Mouse (Mus musculus) CH12.LX (cell line): ENCODE measurements around the gene Prr12. TPM values are rescaled to one million over a fixed set of nuclear protein-coding genes. Genes with fewer than 3 reads are reported as not detected.

Experiments
- DNase-seq: peaks from one replicate; pipeline ENCODE4 v3.0.0-alpha.2; 2013; ENCODE audit errors: extremely low read depth
- H3K27ac ChIP-seq: 2 replicates; pipeline ENCODE4 v1.5.1; 2012; ENCODE audit warnings: low read depth, mild to moderate bottlenecking, control low read depth, moderate library complexity; ENCODE audit not compliant: insufficient read depth
- H3K27me3 ChIP-seq: replicated peaks from 2 replicates; pipeline ENCODE3; 2012; ENCODE audit warnings: inconsistent platforms
- H3K36me3 ChIP-seq, 2 experiments: replicated peaks in 1 of 2; 2 replicates each; pipeline versions ENCODE3 to v1.6.1; 2012; ENCODE audit warnings: inconsistent platforms in 1 of 2, low read length in 1 of 2, mild to moderate bottlenecking in 1 of 2, mixed read lengths in 1 of 2, moderate library complexity in 1 of 2; ENCODE audit not compliant: control insufficient read depth in 1 of 2, insufficient read depth in 1 of 2
- H3K4me1 ChIP-seq, 2 experiments: 2 replicates each; pipeline ENCODE4 v1.6.1; 2012; ENCODE audit warnings: inconsistent platforms in 1 of 2, moderate library complexity in 1 of 2; ENCODE audit not compliant: insufficient read depth in 2 of 2, control insufficient read depth in 1 of 2
- H3K4me2 ChIP-seq: 2 replicates; pipeline ENCODE4 v1.6.1; 2012; ENCODE audit warnings: low read depth, mild to moderate bottlenecking, control low read depth; ENCODE audit not compliant: poor library complexity, insufficient read depth, severe bottlenecking
- H3K4me3 ChIP-seq, 3 experiments: fragments of 150-350 bp in 1 of 3; sonication (generic) in 1 of 3; replicated peaks in 1 of 3; 2 replicates each; pipeline versions ENCODE3 to v1.5.1; 2011 to 2012; ENCODE audit warnings: low read depth in 2 of 3, low read length in 2 of 3, mild to moderate bottlenecking in 2 of 3, moderate library complexity in 2 of 3, control low read depth in 1 of 3, improper control_type of control experiment in 1 of 3, inconsistent platforms in 1 of 3, mixed read lengths in 1 of 3; ENCODE audit not compliant: poor library complexity in 1 of 3
- H3K79me2 ChIP-seq: replicated peaks from 2 replicates; pipeline ENCODE4 v1.6.1; 2012; ENCODE audit warnings: mild to moderate bottlenecking, moderate library complexity; ENCODE audit not compliant: control insufficient read depth, poor library complexity, insufficient read depth, severe bottlenecking; ENCODE audit errors: extremely low read depth
- H3K9ac ChIP-seq: 2 replicates; pipeline ENCODE4 v1.6.1; 2012; ENCODE audit warnings: low read depth, mild to moderate bottlenecking, control low read depth, moderate library complexity; ENCODE audit not compliant: insufficient read depth
- H3K9me3 ChIP-seq: replicated peaks from 2 replicates; pipeline ENCODE3; 2012; ENCODE audit warnings: low read length, inconsistent platforms, mixed read lengths
- BHLHE40 ChIP-seq: IDR thresholded peaks from 2 replicates; pipeline ENCODE4 v1.6.1; 2011; ENCODE audit warnings: mild to moderate bottlenecking, low read depth, low read length, improper control_type of control experiment
- CHD1 ChIP-seq: IDR thresholded peaks from 2 replicates; pipeline ENCODE4 v1.6.1; 2012; ENCODE audit warnings: low read depth, low read length, improper control_type of control experiment, inconsistent platforms
- CHD2 ChIP-seq: IDR thresholded peaks from 2 replicates; pipeline ENCODE4 v1.6.1; 2011; ENCODE audit warnings: low read length, improper control_type of control experiment
- CTCF ChIP-seq, 2 experiments: IDR thresholded peaks in 1 of 2; conservative IDR thresholded peaks in 1 of 2; 2 replicates each; pipeline ENCODE4 v1.5.1; 2011 to 2012; ENCODE audit warnings: low read depth in 2 of 2, low read length in 2 of 2, improper control_type of control experiment in 1 of 2, inconsistent platforms in 1 of 2, mild to moderate bottlenecking in 1 of 2, moderate library complexity in 1 of 2
- E2F4 ChIP-seq: IDR thresholded peaks from 2 replicates; pipeline ENCODE4 v1.6.1; 2011; ENCODE audit warnings: low read depth, low read length, improper control_type of control experiment; ENCODE audit not compliant: insufficient replicate concordance
- ELF1 ChIP-seq: IDR thresholded peaks from 2 replicates; pipeline ENCODE4 v1.6.1; 2014; ENCODE audit warnings: low read depth, mild to moderate bottlenecking, inconsistent platforms, low read length, improper control_type of control experiment
- EP300 ChIP-seq: IDR thresholded peaks from 2 replicates; pipeline ENCODE4 v1.6.1; 2011; ENCODE audit warnings: low read length, improper control_type of control experiment
- ETS1 ChIP-seq: conservative IDR thresholded peaks from 2 replicates; pipeline ENCODE4 v1.6.1; 2012; ENCODE audit warnings: low read depth, mild to moderate bottlenecking, inconsistent platforms, low read length, improper control_type of control experiment, moderate library complexity
- GABPA ChIP-seq: IDR thresholded peaks from 2 replicates; pipeline ENCODE4 v1.6.1; 2012; ENCODE audit warnings: low read depth, low read length, improper control_type of control experiment, inconsistent platforms; ENCODE audit not compliant: insufficient replicate concordance
- HCFC1 ChIP-seq: IDR thresholded peaks from 2 replicates; pipeline ENCODE4 v1.6.1; 2012; ENCODE audit warnings: low read depth, mild to moderate bottlenecking, inconsistent platforms, low read length, improper control_type of control experiment
- IRF4 ChIP-seq: IDR thresholded peaks from 2 replicates; pipeline ENCODE4 v1.6.1; 2014; ENCODE audit warnings: low read depth, mild to moderate bottlenecking, inconsistent platforms, low read length, improper control_type of control experiment
- JUN ChIP-seq: IDR thresholded peaks from 2 replicates; pipeline ENCODE4 v1.6.1; 2011; ENCODE audit warnings: low read depth, mild to moderate bottlenecking, low read length, improper control_type of control experiment, moderate library complexity; ENCODE audit not compliant: insufficient read depth
- JUND ChIP-seq: conservative IDR thresholded peaks from 2 replicates; pipeline ENCODE4 v1.6.1; 2011; ENCODE audit warnings: low read depth, low read length, improper control_type of control experiment
- KAT2A ChIP-seq: IDR thresholded peaks from 2 replicates; pipeline ENCODE4 v1.6.1; 2012; ENCODE audit warnings: low read length, improper control_type of control experiment, inconsistent platforms; ENCODE audit not compliant: insufficient replicate concordance
- MAFK ChIP-seq: IDR thresholded peaks from 2 replicates; pipeline ENCODE4 v1.6.1; 2011; ENCODE audit warnings: low read length, improper control_type of control experiment; ENCODE audit not compliant: insufficient replicate concordance
- MAX ChIP-seq: IDR thresholded peaks from 2 replicates; pipeline ENCODE4 v1.6.1; 2011; ENCODE audit warnings: low read length, improper control_type of control experiment
- MAZ ChIP-seq: IDR thresholded peaks from 2 replicates; pipeline ENCODE4 v1.6.1; 2012; ENCODE audit warnings: low read depth, mild to moderate bottlenecking, inconsistent platforms, low read length, improper control_type of control experiment, moderate library complexity
- MEF2A ChIP-seq: IDR thresholded peaks from 2 replicates; pipeline ENCODE4 v1.6.1; 2014; ENCODE audit warnings: low read depth, mild to moderate bottlenecking, inconsistent platforms, low read length, improper control_type of control experiment, borderline replicate concordance
- MXI1 ChIP-seq: IDR thresholded peaks from 2 replicates; pipeline ENCODE4 v1.6.1; 2011; ENCODE audit warnings: mild to moderate bottlenecking, low read depth, low read length, improper control_type of control experiment
- MYC ChIP-seq: IDR thresholded peaks from 2 replicates; pipeline ENCODE4 v1.6.1; 2011; ENCODE audit warnings: low read depth, mild to moderate bottlenecking, improper control_type of control experiment, low read length
- NELFE ChIP-seq: IDR thresholded peaks from 2 replicates; pipeline ENCODE4 v1.6.1; 2011; ENCODE audit warnings: low read depth, low read length, improper control_type of control experiment
- NRF1 ChIP-seq: IDR thresholded peaks from 2 replicates; pipeline ENCODE4 v1.6.1; 2014; ENCODE audit warnings: low read depth, mild to moderate bottlenecking, inconsistent platforms, low read length, improper control_type of control experiment, moderate library complexity
- PAX5 ChIP-seq: IDR thresholded peaks from 2 replicates; pipeline ENCODE4 v1.6.1; 2012; ENCODE audit warnings: low read length, inconsistent platforms, mixed read lengths
- POLR2A ChIP-seq: IDR thresholded peaks from 2 replicates; pipeline ENCODE4 v1.6.1; 2011; ENCODE audit warnings: low read depth, mild to moderate bottlenecking, improper control_type of control experiment, low read length
- POLR2AphosphoS2 ChIP-seq: IDR thresholded peaks from 2 replicates; pipeline ENCODE4 v1.6.1; 2011; ENCODE audit warnings: low read depth, low read length, improper control_type of control experiment
- RAD21 ChIP-seq: IDR thresholded peaks from 2 replicates; pipeline ENCODE4 v1.6.1; 2011; ENCODE audit warnings: low read depth, mild to moderate bottlenecking, low read length, improper control_type of control experiment, moderate library complexity
- RCOR1 ChIP-seq: conservative IDR thresholded peaks from 2 replicates; pipeline ENCODE4 v1.6.1; 2012; ENCODE audit warnings: low read depth, mild to moderate bottlenecking, inconsistent platforms, low read length, improper control_type of control experiment
- SIN3A ChIP-seq: IDR thresholded peaks from 2 replicates; pipeline ENCODE4 v1.6.1; 2012; ENCODE audit warnings: low read length, improper control_type of control experiment, inconsistent platforms
- SMC3 ChIP-seq: IDR thresholded peaks from 2 replicates; pipeline ENCODE4 v1.6.1; 2011; ENCODE audit warnings: low read depth, low read length, improper control_type of control experiment
- TBP ChIP-seq: conservative IDR thresholded peaks from 2 replicates; pipeline ENCODE4 v1.6.1; 2011; ENCODE audit warnings: low read depth, low read length, improper control_type of control experiment
- TCF12 ChIP-seq: IDR thresholded peaks from 2 replicates; pipeline ENCODE4 v1.6.1; 2014; ENCODE audit warnings: low read depth, mild to moderate bottlenecking, inconsistent platforms, low read length, improper control_type of control experiment
- UBTF ChIP-seq: IDR thresholded peaks from 2 replicates; pipeline ENCODE4 v1.6.1; 2012; ENCODE audit warnings: low read depth, mild to moderate bottlenecking, inconsistent platforms, low read length, improper control_type of control experiment, moderate library complexity
- USF1 ChIP-seq: IDR thresholded peaks from 2 replicates; pipeline ENCODE4 v1.6.1; 2014; ENCODE audit warnings: low read depth, mild to moderate bottlenecking, inconsistent platforms, low read length, improper control_type of control experiment
- USF2 ChIP-seq: conservative IDR thresholded peaks from 2 replicates; pipeline ENCODE4 v1.6.1; 2011; ENCODE audit warnings: low read depth, low read length, improper control_type of control experiment
- ZC3H11A ChIP-seq: IDR thresholded peaks from 2 replicates; pipeline ENCODE4 v1.6.1; 2012; ENCODE audit warnings: low read depth, mild to moderate bottlenecking, inconsistent platforms, low read length, improper control_type of control experiment
- ZKSCAN1 ChIP-seq: IDR thresholded peaks from 2 replicates; pipeline ENCODE4 v1.6.1; 2012; ENCODE audit warnings: low read depth, inconsistent platforms, low read length, improper control_type of control experiment, borderline replicate concordance
- ZMIZ1 ChIP-seq: IDR thresholded peaks from 2 replicates; pipeline ENCODE4 v1.6.1; 2012; ENCODE audit warnings: low read depth, mild to moderate bottlenecking, inconsistent platforms, low read length, improper control_type of control experiment
- ZNF384 ChIP-seq: IDR thresholded peaks from 2 replicates; pipeline ENCODE4 v1.6.1; 2012; ENCODE audit warnings: low read depth, low read length, improper control_type of control experiment, inconsistent platforms
- dilution Hi-C: fragments of 300-500 bp; cut with MboI; formaldehyde crosslinking; loops from 2 replicates; pipeline ENCODE4 v1.14.3; 2020; ENCODE audit warnings: low sequenced_read_pairs; ENCODE audit not compliant: extremely low pct_unique_long_range_greater_than_20kb, extremely low pct_ligation_motif_present
- in situ Hi-C: fragments of 300-500 bp; cut with MboI; formaldehyde crosslinking; loops from 3 replicates; pipeline ENCODE4 v1.14.3; 2019; ENCODE audit warnings: low sequenced_read_pairs, low pct_ligation_motif_present, low pct_unique_long_range_greater_than_20kb, mixed read lengths
- polyA plus RNA-seq: library from polyadenylated mRNA; unstranded; fragments of >175 nt; gene quantifications from 2 replicates; pipeline ENCODE4 v1.2.1, GENCODE M21; 2012; ENCODE audit warnings: low read depth; ENCODE audit not compliant: insufficient read length
- total RNA-seq, 2 experiments: library from RNA; depleted of rRNA; stranded (reverse); fragments of 300-350 nt in 1 of 2; fragments of >200 nt in 1 of 2; gene quantifications; 2 replicates each; pipeline ENCODE4 v1.2.3; 2012 to 2014

Prr12 gene
- total and polyA plus RNA-seq, 3 experiments: 1.2 to 20.5 (median 6.5) TPM

GRCm38 (mm10) chr7:44986879-44987718 lies 65.6 kb downstream of the Prr12 start:
- no peaks in the 10 kb centered on the region for H3K27me3 ChIP-seq
- peak; percentile 64; the same call in 1 of the 2 replicates for TF ChIP-seq POLR2AphosphoS2
- TF ChIP-seq USF2: no peak
- TF ChIP-seq TCF12: peak; percentile 69
- TF ChIP-seq MYC: peak; percentile 95
- TF ChIP-seq SMC3: no peak
- TF ChIP-seq UBTF: no peak
- 0 out of 2 replicates have a peak, but pooled peaks have one; percentile 13 for TF ChIP-seq MEF2A
- no peak for TF ChIP-seq CHD2
- no peak for TF ChIP-seq ZC3H11A
- no peak for TF ChIP-seq ELF1
- TF ChIP-seq MAFK: no peak
- TF ChIP-seq IRF4: no peak
- TF ChIP-seq RAD21: no peak
- peak; percentile 77 for TF ChIP-seq MAX
- no peak for TF ChIP-seq KAT2A
- no peak for TF ChIP-seq BHLHE40
- no peak for TF ChIP-seq PAX5
- peak; percentile 96 for TF ChIP-seq SIN3A
- peak; percentile 89 for TF ChIP-seq ZMIZ1
- no peak for TF ChIP-seq GABPA
- TF ChIP-seq MXI1: peak; percentile 94
- TF ChIP-seq POLR2A: peak; percentile 72
- peak; percentile 25; the same call in 1 of the 2 replicates for TF ChIP-seq TBP
- no peak for TF ChIP-seq ZKSCAN1
- TF ChIP-seq JUND: no peak
- no peak for TF ChIP-seq CHD1
- TF ChIP-seq NRF1: no peak
- TF ChIP-seq NELFE: peak; percentile 81
- no peak for TF ChIP-seq ETS1
- TF ChIP-seq HCFC1: no peak
- no peak for TF ChIP-seq EP300
- TF ChIP-seq RCOR1: no peak
- TF ChIP-seq JUN: no peak
- TF ChIP-seq E2F4: no peak
- TF ChIP-seq MAZ: no peak; the same call in 1 of the 2 replicates
- TF ChIP-seq CTCF (conservative IDR thresholded peaks at IDR 0.05 in 1 of 2, IDR thresholded peaks at IDR 0.05 in 1 of 2; ENCODE audit: low read depth in 2 of 2, low read length in 2 of 2): no peak
- no peak for TF ChIP-seq ZNF384
- TF ChIP-seq USF1: no peak
- TF ChIP-seq, all 38 proteins: peak for 11
- Histone ChIP-seq H3K4me1 (peaks cover 12 to 48% of the 10 kb centered on the region in 2 experiments), H3K9me3 (no peaks in the 10 kb centered on the region), H3K36me3 (peaks cover 14 to 44% of the 10 kb centered on the region in 2 experiments), H3K79me2 (peaks cover 51% of the 10 kb centered on the region), H3K4me2 (peak overlapping the region; percentile 48), H3K9ac (peak overlapping the region; percentile 72), H3K4me3 (peak overlapping the region; percentile 53 to 85 (median 84)), H3K27ac (peak overlapping the region; percentile 67)
- in situ Hi-C loops (loop anchor here (5.0 kb wide), 1 partner anchor 60 kb away; no protein-coding TSS in a partner anchor), dilution Hi-C loops (no loop called here)
- peak; percentile 41 for DNase-seq
